Mouse (Mus musculus): ENCODE results near the gene Brix1. TPM values are rescaled to one million over a fixed set of nuclear protein-coding genes. Genes with fewer than 3 reads are reported as not detected.

The Brix1 gene
- polyA plus RNA-seq, 1 experiment from 2014 or later: 64.9 TPM

- H3K27me3 ChIP-seq: no peaks in the 10 kb centered on the region
- H3K4me1 ChIP-seq (replicated peaks): no peaks in the 10 kb centered on the region
- WGBS: 79% methylated on average over 6 of the region's 6 CpGs
- H3K36me3 ChIP-seq: peaks cover 36% of the 10 kb centered on the region
- no peak for ATAC-seq (ENCODE audit: low FRiP score)
- H3K9ac ChIP-seq: no peak overlapping the region
- no peak overlapping the region for H3K4me3 ChIP-seq
- H3K4me2 ChIP-seq: no peak overlapping the region
- no peak overlapping the region for H3K27ac ChIP-seq
- no peaks in the 10 kb centered on the region for H3K9me3 ChIP-seq
These were observed 45.8 kb downstream of the Brix1 start for GRCm38 (mm10) chr15:10439963-10440362.

- Histone ChIP-seq H3K27me3 (no peaks in the 10 kb centered on the region), H3K4me1 (replicated peaks) (no peaks in the 10 kb centered on the region), H3K36me3 (peaks cover 22% of the 10 kb centered on the region), H3K9ac (no peak overlapping the region), H3K4me2 (no peak overlapping the region), H3K4me3 (no peak overlapping the region), H3K27ac (no peak overlapping the region), H3K9me3 (no peaks in the 10 kb centered on the region)
- no peak for ATAC-seq (ENCODE audit: low FRiP score)
- WGBS: 89% methylated on average over 1 of the region's 1 CpGs
These were observed 48.9 kb downstream of the Brix1 start for GRCm38 (mm10) chr15:10436893-10437292.

GRCm38 (mm10) chr15:10426545-10427266, 59.0 kb downstream of the Brix1 start:
- WGBS: 97% methylated on average over 13 of the region's 13 CpGs
- no peak overlapping the region for H3K4me3 ChIP-seq

GRCm38 (mm10) chr15:10426124-10426523, 59.6 kb downstream of the Brix1 start:
- no peak for ATAC-seq (ENCODE audit: low FRiP score)
- no peak overlapping the region for H3K27ac ChIP-seq
- 90% methylated on average over 6 of the region's 6 CpGs for WGBS
- H3K9me3 ChIP-seq: no peaks in the 10 kb centered on the region
- no peak overlapping the region for H3K4me2 ChIP-seq
- peaks cover 9% of the 10 kb centered on the region for H3K4me1 ChIP-seq (replicated peaks)
- no peaks in the 10 kb centered on the region for H3K27me3 ChIP-seq
- no peak overlapping the region for H3K4me3 ChIP-seq
- H3K36me3 ChIP-seq: no peaks in the 10 kb centered on the region
- no peak overlapping the region for H3K9ac ChIP-seq

More at GRCm38 (mm10) chr15:10426545-10427266, 59.0 kb downstream of the Brix1 start:
- H3K36me3 ChIP-seq: no peaks in the 10 kb centered on the region
- H3K27ac ChIP-seq: no peak overlapping the region
- no peaks in the 10 kb centered on the region for H3K9me3 ChIP-seq
- no peak for ATAC-seq (ENCODE audit: low FRiP score)
- H3K4me2 ChIP-seq: no peak overlapping the region
- H3K4me1 ChIP-seq (replicated peaks): peaks cover 4% of the 10 kb centered on the region
- H3K27me3 ChIP-seq: no peaks in the 10 kb centered on the region
- H3K9ac ChIP-seq: no peak overlapping the region

Other genes starting within 250 kb of the Brix1 start
- not detected in 2 replicates for gene Gm21973, start 160.6 kb downstream of the Brix1 start, polyA plus RNA-seq (2015; fragmentation: Nextera tagmentation; extraction: Ambion mirVana)
- not detected in 2 replicates for gene Agxt2, start 127.4 kb downstream of the Brix1 start, polyA plus RNA-seq (2015; fragmentation: Nextera tagmentation; extraction: Ambion mirVana)
- gene Dnajc21, start 15.4 kb downstream of the Brix1 start, polyA plus RNA-seq (2015; fragmentation: Nextera tagmentation; extraction: Ambion mirVana): 7.8 and 9.0 TPM in 2 replicates
- 26.0 and 29.4 TPM in 2 replicates for gene Rad1, start 71 bp upstream of the Brix1 start, polyA plus RNA-seq (2015; fragmentation: Nextera tagmentation; extraction: Ambion mirVana)
- gene Ttc23l, start 72.7 kb upstream of the Brix1 start, polyA plus RNA-seq (2015; fragmentation: Nextera tagmentation; extraction: Ambion mirVana): not detected in 2 replicates
- 19.1 and 26.4 TPM in 2 replicates for gene Rai14, start 228.7 kb upstream of the Brix1 start, polyA plus RNA-seq (2015; fragmentation: Nextera tagmentation; extraction: Ambion mirVana)